Mouse (Mus musculus) induced T-regulatory cell, adult 2 months (primary cell): ENCODE measurements at regions not wholly inside any gene's neighbourhood (a gene's known extent, or its start where the extent isn't known, plus 50 kb on each side); places are given as distances from the start of the nearest gene placed in this dataset.

Source experiments
- DNase-seq: peaks from one replicate; pipeline ENCODE4 v3.0.0-alpha.2; 2012; ENCODE audit warnings: low read depth

DNA sequence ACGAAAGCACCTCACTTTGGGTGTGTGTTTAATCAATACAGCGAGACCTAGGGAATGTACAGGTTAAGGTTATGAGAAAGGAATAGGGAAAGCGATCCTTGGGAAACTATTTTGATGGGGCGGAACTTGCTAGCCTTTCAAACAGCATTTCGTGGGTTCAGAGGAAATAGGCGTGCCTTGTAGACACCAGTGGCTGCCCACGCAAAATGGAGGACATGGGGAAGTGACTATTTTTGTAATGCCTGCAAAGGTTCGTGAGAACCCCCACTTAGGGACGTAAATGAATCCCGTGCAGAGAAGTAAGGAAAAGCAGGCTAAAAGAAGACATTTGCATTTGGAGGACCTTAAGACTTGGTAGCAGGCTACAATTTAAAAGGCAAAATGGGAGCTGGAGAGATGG is 114.1 kb upstream of the Ppm1h start:
- no peak for DNase-seq

DNA sequence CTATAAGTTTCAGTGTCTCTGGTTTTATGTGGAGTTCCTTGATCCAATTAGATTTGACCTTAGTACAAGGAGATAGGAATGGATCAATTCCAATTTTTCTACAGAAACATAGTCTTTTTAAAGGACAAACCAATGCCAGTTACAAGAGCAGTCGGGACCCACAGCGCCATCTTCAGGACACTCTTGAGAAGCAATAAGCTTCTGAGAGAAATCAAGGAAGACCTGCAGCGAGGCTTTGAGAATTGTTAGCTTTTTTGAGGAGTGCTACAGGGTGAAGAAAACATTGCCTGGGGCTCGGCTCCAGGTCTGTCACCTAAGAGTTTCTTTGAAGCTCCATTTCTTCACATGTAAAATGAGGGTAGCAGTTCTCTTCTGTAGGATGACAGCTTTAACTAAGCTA is 112.0 kb upstream of the Ppm1h start:
- peak; percentile 58 for DNase-seq

DNA sequence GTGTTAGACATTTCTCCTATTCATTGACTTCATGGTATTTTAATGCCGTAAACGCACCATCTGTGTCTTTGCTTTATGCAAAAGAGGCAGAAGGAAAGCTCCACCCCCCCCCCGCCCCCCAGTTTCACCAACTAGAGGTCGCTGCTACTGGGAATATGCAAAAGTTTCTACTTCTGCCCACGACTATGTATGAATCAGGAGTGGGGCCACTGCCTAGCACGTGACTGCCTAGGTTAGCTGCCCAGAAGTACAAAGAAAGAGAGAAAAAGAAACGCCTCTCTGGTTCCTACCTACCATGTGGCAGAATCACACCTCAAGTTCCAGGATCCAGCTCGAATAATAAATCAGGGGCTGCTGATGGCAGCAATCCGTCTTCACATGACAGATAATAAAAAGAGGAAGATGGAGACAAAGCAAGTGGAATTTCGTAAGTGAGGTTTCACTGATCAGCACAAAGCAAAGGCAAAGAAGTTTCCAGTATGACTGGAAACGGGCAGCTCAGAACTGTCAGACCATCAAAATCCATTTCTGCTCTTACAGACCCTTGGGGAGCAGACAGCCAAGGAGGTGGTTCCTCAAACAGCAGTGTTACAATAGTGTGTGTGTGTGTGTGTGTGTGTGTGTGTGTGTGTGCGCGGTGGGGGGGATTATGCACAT is 108.9 kb upstream of the Ppm1h start:
- DNase-seq, result no peak

DNA sequence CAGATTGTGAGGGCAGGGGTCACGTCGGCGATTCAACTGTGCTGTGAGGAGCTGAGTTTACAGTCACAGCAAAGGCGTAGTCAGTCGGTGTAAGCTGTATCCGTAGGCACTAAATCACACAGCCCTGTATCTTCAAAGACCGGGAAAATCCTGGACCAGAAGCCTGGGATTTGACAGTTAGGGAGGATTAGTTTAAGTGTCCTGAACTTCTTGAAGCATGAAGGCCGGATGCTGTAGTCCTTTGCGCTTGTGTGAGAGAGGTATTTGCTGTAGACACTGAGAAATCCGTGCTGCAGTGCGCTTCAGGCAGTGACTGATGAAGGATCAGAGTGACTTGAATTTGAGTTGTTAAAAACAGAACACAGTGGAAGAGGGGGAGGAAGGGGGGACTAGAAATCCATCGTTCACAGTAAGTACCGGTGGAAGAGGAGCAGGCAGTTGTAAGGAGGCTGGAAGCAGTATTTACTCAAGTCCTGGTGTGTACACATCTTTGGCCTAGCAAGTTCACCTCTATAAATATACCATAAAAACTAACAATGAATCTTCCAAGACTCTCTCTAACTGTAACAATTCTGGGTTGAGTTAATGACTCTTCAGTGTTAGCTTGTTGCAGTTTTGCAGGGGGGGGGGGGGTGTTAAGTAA is 107.5 kb upstream of the Ppm1h start:
- no peak for DNase-seq

DNA sequence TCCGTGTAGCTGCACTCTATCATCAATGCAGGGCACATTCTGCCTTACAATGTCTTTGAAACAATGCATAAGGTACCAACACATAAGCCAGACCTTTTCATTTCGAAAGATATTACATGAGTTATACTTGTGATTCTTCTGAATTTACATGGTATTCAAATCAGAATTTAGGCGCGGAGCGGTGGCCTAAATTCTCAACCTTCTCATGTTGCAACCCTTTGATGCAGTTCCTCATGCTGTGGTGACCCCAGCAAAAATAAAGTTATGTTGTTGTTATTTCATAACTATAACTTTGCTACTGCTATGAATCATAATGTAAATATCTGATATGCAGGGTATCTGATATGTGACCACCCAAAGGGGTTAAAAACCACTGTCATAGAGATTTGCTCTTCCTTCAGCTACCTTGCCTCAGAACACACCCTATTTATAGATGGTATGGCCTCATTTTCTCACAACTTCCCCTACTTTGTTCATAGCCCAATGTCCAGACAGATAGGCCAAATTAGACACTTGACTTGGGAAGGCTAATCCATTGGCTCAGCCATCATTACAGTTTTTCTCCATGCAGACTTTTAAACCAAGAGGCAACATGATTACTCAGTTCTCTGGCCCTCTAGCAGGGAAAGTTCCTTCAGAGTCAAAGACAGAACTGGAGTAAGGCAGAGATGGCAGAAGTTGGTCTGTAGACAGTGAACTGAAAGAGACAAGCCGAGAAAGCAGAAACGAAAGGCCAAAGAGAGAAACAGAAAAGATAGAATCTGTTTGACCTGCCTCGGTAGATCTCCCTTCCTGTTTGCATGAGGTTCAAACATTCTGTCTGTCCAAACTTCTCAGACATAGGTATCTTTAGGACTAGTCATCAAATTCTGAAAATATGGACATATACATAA is 102.1 kb upstream of the Ppm1h start:
- no peak for DNase-seq

DNA sequence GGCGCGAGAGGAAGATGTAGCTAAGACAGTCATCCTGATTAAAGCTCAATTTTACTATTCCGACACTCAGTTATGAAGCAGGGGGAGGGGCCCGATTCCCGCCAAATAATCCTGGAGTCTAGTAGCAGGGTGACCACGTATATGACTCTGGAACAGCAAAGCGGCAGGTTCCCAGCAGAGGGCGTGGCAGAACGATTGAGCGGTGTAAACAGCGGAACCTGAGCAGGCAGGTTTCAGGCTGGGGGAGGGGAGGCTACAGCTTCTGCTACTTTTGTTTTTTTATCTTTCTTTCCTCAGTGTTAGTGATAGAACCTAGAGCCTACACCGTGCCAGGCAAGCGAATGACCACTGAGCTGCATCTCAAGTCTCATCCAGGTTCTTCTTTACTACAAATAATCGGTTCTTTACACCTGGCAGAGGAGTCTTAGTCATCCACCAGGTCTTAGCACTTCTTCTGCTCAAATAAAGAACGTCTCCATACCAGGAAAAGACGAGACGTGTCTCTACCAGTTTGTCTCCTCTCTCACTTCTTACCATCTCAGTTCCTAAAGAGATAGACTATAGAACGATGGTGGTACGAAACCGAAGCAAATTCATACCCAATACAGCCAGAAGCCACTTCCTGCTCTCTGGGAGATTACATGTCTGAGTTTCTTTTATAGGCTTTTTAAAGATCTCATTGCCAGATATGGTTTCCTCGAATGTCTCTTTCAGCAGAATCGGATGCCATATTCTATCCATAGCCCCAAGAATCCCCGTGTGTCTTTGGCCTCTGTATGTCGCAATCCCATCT is 100.2 kb upstream of the Ppm1h start:
- DNase-seq, result peak; percentile 85

DNA sequence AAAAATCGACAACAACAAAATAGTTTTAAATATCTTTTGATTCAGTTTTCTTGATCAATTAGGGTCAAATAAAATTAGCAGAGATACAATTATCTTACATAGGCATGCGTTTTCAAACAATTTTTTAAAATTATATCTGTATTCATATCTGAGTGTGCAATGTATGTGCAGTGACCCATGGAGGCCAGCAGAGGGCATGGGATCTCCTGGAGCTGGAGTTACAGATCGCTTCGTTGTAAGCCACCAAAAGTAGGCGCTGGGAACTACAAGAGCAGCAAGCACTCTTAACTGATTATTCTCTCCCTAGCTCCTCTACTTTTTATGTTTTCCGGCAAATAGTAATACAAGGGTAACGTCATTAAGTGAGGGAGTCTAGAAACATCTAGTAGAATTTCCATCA is 97.5 kb upstream of the Ppm1h start:
- DNase-seq, result peak; percentile 29

DNA sequence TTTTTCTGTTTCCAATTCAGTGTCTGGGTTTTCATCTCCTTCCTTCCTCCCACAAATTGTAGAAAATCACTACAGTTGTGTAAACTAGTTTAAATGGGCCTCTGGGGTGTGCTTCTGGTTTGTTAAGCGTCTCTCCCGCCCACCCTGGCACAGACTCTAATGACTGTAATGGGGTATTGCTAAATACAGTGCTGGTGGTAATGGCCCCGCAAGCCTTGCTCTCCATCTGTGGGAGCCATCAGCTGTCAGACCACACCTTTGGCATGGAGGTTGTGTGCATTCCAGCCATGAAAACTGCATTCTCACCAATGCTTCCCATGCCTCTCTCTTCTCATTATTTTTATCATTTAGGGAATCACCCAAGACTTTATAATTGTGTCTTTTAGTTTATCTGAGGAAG is 91.0 kb upstream of the Ppm1h start:
- DNase-seq, result no peak

DNA sequence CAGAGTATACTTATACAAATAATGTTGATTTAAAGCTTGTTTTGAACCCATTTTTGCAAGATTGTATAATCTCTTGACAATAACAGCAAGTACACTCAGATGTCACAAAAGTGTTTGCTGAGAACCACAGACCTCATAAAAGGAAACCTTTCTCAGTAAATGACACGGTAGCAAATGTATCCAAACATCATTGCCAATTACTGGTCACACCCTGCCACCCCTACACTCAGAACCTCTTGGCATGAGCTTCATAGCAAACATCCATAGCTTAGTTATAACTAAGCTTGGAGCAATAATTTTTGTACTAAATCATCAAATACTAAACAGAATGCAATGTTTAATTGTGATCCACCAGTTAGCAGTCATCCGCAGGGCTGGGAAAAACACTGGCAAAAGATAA is 79.1 kb upstream of the Ppm1h start:
- no peak for DNase-seq

DNA sequence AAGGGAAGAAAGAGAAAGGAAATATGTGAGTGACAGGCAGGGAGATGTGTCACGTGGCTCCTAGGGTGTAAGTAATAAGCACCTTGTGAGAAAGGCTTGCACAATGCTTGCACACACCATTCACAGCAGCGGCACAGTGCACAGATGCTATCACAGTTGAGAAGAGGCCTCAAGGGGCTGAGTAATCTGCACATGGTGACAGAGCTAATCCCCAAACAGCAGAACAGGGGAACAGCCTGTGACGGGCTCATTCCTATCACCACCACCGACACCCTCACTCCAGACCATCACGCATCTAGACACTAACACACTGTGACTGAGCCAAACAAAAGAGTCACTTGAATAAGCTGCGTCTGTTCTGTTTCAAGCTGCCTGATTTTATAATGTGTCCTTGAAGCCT is 76.2 kb upstream of the Ppm1h start:
- DNase-seq, result no peak

DNA sequence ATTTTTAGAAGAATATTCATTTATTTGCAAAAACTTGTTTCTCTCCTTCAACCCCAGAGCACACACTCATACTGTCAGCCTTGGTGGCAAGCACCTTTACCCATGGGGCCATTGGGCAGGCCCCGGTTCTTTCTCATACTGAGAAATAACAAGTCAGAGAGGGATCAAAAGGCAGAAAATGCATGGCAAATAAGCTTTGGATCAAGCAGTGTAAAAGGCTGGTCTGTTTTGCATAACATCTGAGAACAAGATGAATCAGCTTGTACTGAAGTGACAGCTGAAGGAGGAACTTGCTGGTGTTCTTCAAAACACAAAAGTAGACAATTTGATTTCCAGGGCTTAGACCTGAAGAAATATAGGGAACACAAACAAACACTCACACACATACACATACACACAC is 74.6 kb upstream of the Ppm1h start:
- no peak for DNase-seq

DNA sequence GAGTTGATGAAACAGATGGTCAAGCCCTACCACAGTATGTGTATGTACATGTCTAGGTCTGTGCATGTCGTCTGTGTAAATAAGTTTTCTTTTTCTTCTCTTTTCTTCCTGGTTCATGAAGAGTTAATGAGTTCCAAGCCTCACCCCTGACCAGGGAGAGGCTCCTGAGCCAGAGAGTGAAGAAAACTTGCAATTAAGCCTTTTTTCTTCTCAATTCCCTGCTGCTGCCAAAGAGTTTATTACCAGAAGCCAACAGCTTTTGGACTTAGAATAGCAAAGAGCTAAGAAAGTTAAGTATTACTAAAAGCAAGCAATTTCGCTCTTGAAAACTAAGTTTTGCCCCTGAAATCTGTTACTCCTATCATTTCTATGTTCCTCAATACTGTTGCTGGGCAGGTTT is 65.3 kb upstream of the Ppm1h start:
- no peak for DNase-seq

DNA sequence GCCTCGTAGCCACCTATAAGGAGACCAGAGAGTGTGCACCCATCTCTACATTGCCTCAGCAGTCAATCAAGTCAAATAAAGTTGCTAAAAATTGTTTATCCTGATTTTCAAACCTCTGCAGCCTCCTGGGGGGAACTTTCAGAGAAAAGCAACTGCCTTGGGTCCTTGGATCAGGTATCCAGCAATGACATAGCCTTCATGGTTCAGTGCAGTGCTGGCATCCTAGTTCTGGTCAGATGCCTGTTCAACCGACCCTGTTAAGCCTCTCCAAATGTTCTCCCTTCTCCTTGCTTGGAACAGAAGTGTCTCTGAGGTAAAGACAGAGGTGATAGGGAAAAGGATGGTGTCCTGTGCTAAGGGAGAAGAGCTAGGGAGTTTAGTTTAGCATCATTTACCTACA is 64.7 kb upstream of the Ppm1h start:
- no peak for DNase-seq

DNA sequence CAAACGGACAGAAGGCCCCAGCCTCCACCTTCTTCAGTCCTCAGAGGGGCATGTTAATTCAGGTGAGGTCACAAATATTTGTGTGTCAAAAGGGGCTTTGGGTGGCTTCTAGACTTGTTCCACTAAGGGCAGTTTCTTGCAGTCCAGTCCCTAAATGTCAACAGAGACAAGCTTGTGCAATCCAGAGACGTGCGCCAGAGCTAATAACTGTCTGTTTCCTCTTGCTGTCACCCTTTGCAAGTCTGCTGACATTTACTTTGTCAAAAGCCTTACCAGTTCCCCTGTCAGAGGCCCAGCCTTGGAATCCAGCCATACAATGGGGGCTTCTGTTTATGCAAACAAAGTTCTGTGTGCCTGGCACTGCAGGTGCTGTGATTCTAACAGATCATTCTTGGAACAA is 63.8 kb upstream of the Ppm1h start:
- DNase-seq, result no peak

DNA sequence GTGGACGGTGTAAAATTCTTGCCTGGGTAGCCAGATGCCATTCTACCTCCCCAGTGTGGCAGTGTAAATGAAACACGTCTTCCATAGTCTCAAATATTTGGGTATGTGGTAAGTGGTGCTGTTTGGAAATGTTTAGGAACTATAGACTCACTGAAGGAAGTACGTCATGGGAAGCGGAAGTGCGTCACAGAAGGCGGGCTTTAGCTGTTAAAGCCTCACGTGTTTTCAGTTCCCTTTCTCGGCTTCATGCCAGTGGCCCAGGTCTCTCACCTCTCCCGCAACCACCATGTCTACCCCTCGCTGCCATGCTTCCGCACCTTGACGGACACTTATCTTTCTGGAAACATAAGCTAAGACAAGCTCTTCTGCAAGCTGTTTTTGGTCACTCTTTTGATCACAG is 62.9 kb upstream of the Ppm1h start:
- DNase-seq, result no peak

DNA sequence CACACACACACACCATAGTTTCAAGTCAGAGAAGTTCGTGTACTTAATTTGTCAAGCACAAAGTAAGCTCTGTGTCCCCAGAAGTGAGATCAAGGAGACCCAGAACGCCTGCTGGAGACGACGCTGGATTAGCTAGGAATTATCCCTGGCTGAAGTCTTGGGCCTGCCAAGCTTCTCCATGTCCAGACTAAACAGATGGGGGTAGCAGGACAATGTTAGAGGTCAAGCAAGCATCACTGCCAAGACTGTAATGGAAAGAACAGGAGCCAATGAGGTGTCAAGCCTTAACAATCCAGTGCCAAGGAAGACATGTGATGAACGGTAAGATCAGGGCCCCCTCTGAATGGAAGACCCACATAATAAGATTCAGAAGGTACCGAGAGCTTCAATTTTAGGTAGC is 62.2 kb upstream of the Ppm1h start:
- no peak for DNase-seq

DNA sequence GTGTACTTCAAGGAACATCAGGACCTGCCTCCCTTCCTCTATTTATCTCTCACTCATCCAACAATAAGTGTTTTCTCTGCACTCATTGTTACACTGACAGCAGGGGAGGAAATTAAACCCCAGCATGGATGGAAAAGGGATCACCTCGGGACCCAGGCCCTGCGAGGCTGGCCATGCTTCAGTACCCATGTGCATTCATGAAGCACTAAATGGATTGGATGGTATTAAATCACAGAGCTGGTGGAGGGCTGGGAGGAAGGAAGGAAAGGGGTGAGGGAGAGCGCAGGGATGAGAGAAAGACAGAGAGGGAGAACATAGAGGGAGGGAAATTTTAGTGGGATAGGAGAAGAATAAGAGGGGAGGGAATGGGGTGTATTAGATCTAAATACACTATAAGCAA is 59.7 kb upstream of the Ppm1h start:
- no peak for DNase-seq

DNA sequence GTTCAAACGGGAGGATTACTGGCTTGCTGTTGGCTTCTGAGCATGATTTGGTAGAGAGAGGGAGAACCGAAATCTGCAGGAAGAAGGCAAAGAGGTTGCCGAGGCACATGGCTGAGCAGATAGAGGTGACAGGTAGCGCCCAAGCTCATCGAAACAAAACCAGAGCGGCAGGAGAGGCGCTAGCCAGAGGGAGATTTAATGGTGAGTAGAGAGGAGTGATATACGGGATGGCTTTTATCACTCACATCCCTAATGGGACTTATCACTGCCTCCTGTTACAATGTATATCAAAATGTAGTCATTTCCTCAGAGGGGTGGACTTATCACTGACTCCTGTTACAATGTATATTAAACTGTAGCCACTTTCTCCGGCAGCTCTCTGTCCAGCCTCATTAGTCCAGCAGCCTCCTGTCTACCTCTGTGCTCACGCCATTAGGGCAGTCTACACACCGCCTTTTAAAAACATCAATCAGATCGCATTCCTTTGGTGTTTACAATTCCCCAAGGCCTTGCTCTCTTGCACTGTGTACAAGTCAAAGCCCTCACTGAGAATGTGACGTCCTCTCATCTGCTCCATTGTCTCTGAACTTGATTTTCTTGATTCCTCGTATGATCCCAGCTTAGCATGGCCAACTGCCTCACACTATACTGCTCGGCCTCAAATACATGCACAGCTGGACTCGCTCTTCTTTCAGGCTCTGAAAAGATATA is 59.0 kb upstream of the Ppm1h start:
- DNase-seq, result no peak
